In genomic region chr11:80335609-80336350, GRCm38 (mm10) we compare ENCODE assay signal across 9 mouse cellular contexts. TPM values are rescaled to one million over a fixed set of nuclear protein-coding genes. Genes with fewer than 3 reads are reported as not detected.
A peak's percentile ranks its signal among the peaks of the same experiment; 100 is the strongest.
DNase-seq lines count a peak whose midpoint lies in the region; ATAC-seq lines count a peak whose summit lies in the region.
"Had no signal": no experiment of that assay in that cellular context is flagged by ENCODE, and none has a peak within 500 bp of the region (broad histone marks: within the 10 kb centered on the region; RNA-seq: fewer than 3 reads in every experiment).

No protein-coding gene starts in this region.

- H3K9ac ChIP-seq in kidney, embryonic 14.5 days (ENCODE audit: low read depth, low read length), result no peak overlapping the region
- H3K9ac ChIP-seq in hindbrain, embryonic 16.5 days (ENCODE audit: low read depth, low read length), result no peak overlapping the region
- no peak overlapping the region for H3K9ac ChIP-seq in liver, embryonic 12.5 days

- peak; percentile 10 to 25 for DNase-seq in kidney, postnatal 4 days
- DNase-seq in embryo, embryonic 9.5 days (ENCODE audit: extremely low spot score), result peak; percentile 68
- DNase-seq in retina, embryonic 14.5 days (ENCODE audit: low spot score), result peak; percentile 88
- no peak for DNase-seq in layer of hippocampus, postnatal 10 days (ENCODE audit: low spot score in 2 of 2)
- no peak for DNase-seq in right cerebral cortex, adult 18-20 months

- ATAC-seq in kidney, embryonic 14.5 days (ENCODE audit: low FRiP score, low TSS enrichment), result no peak
- peak; percentile 89 for ATAC-seq in hindbrain, embryonic 16.5 days
- no peak for ATAC-seq in liver, embryonic 12.5 days

- H3K4me1 ChIP-seq in kidney, embryonic 14.5 days (ENCODE audit: control insufficient read depth, insufficient read depth, low read length), result no peaks in the 10 kb centered on the region
- H3K4me1 ChIP-seq in hindbrain, embryonic 16.5 days (ENCODE audit: control insufficient read depth, insufficient read depth, low read depth, low read length), result peaks cover 9% of the 10 kb centered on the region
- H3K4me1 ChIP-seq in liver, embryonic 12.5 days, result no peaks in the 10 kb centered on the region

- no peak overlapping the region for H3K4me2 ChIP-seq in kidney, embryonic 14.5 days (replicated peaks; ENCODE audit: low read depth, low read length)
- no peak overlapping the region for H3K4me2 ChIP-seq in hindbrain, embryonic 16.5 days (ENCODE audit: low read length)
- H3K4me2 ChIP-seq in liver, embryonic 12.5 days, result no peak overlapping the region

- H3K36me3 ChIP-seq in kidney, embryonic 14.5 days (ENCODE audit: control insufficient read depth, insufficient read depth, low read length), result no peaks in the 10 kb centered on the region
- H3K36me3 ChIP-seq in hindbrain, embryonic 16.5 days (ENCODE audit: control insufficient read depth, insufficient read depth, low read length), result no peaks in the 10 kb centered on the region
- H3K36me3 ChIP-seq in liver, embryonic 12.5 days, result no peaks in the 10 kb centered on the region

- H3K27ac ChIP-seq in kidney, embryonic 14.5 days (ENCODE audit: low read depth, low read length), result no peak overlapping the region
- H3K27ac ChIP-seq in hindbrain, embryonic 16.5 days (ENCODE audit: low read depth, low read length), result 0 out of 2 replicates have a peak overlapping the region, but pooled peaks have one; percentile 9
- H3K27ac ChIP-seq in liver, embryonic 12.5 days, result no peak overlapping the region

- H3K9me3 ChIP-seq in kidney, embryonic 14.5 days (ENCODE audit: control insufficient read depth, low read length), result no peaks in the 10 kb centered on the region
- H3K9me3 ChIP-seq in hindbrain, embryonic 16.5 days (ENCODE audit: control insufficient read depth, low read length), result no peaks in the 10 kb centered on the region
- no peaks in the 10 kb centered on the region for H3K9me3 ChIP-seq in liver, embryonic 12.5 days (replicated peaks)

- H3K4me3 ChIP-seq in kidney, embryonic 14.5 days (ENCODE audit: low read length), result no peak overlapping the region
- no peak overlapping the region for H3K4me3 ChIP-seq in hindbrain, embryonic 16.5 days (ENCODE audit: low read length)
- no peak overlapping the region for H3K4me3 ChIP-seq in liver, embryonic 12.5 days

- H3K27me3 ChIP-seq in kidney, embryonic 14.5 days (ENCODE audit: control insufficient read depth, insufficient read depth, low read length), result peaks cover 2% of the 10 kb centered on the region; the same call in 1 of the 2 replicates
- H3K27me3 ChIP-seq in hindbrain, embryonic 16.5 days (replicated peaks; ENCODE audit: control insufficient read depth, insufficient read depth, low read length), result no peaks in the 10 kb centered on the region
- peaks cover 42% of the 10 kb centered on the region for H3K27me3 ChIP-seq in liver, embryonic 12.5 days (replicated peaks)

- WGBS in kidney, embryonic 14.5 days, result 3% methylated on average over 7 of the region's 7 CpGs
- 2% methylated on average over 7 of the region's 7 CpGs for WGBS in hindbrain, embryonic 16.5 days
- 7% methylated on average over 7 of the region's 7 CpGs for WGBS in liver, embryonic 12.5 days (ENCODE audit: insufficient replicate concordance)

RNA-seq across cellular contexts. Expression of gene Rhbdl3, which starts 35.1 kb away (rescaled TPM):
- polyA plus RNA-seq in kidney, embryonic 14.5 days (2014; fragmentation: Nextera tagmentation; extraction: Ambion mirVana), result 1.1 and 1.3 TPM in 2 replicates
- 4.2 and 4.7 TPM in 2 replicates for polyA plus RNA-seq in hindbrain, embryonic 16.5 days (2015; fragmentation: Nextera tagmentation; extraction: Ambion mirVana)
- 10 to 100 TPM; 18.9 to 19.6 TPM for total RNA-seq in layer of hippocampus, postnatal 10 days (2021)
- 0.18 and 0.29 TPM in 2 replicates for polyA plus RNA-seq in liver, embryonic 12.5 days (2016; fragmentation: Nextera tagmentation; extraction: Ambion mirVana)
- total RNA-seq: monocyte, adult 5-6 weeks had no signal

RNA-seq across cellular contexts. Expression of gene 5730455P16Rik, which starts 42.1 kb away (rescaled TPM):
- 16.9 and 22.9 TPM in 2 replicates for polyA plus RNA-seq in kidney, embryonic 14.5 days (2014; fragmentation: Nextera tagmentation; extraction: Ambion mirVana)
- polyA plus RNA-seq in hindbrain, embryonic 16.5 days (2015; fragmentation: Nextera tagmentation; extraction: Ambion mirVana), result 36.9 and 41.1 TPM in 2 replicates
- 10 to 100 TPM; 43.5 to 46.0 TPM for total RNA-seq in layer of hippocampus, postnatal 10 days (2021)
- polyA plus RNA-seq in liver, embryonic 12.5 days (2016; fragmentation: Nextera tagmentation; extraction: Ambion mirVana), result 11.3 and 12.0 TPM in 2 replicates

RNA-seq across cellular contexts. Expression of gene Zfp207, which starts 47.3 kb away (rescaled TPM):
- polyA plus RNA-seq in kidney, embryonic 14.5 days (2014; fragmentation: Nextera tagmentation; extraction: Ambion mirVana), result 297 and 300 TPM in 2 replicates
- polyA plus RNA-seq in hindbrain, embryonic 16.5 days (2015; fragmentation: Nextera tagmentation; extraction: Ambion mirVana), result 159 and 176 TPM in 2 replicates
- 100 to 1,000 TPM; 152 to 164 TPM for total RNA-seq in layer of hippocampus, postnatal 10 days (2021)
- 143 TPM in 2 replicates for polyA plus RNA-seq in liver, embryonic 12.5 days (2016; fragmentation: Nextera tagmentation; extraction: Ambion mirVana)

Comparison
In these comparisons a context has a peak if more than half of its experiments do, and no peak if none do; other contexts are left out.
1. DNase-seq: peak in kidney, postnatal 4 days (2 of 2), embryo, embryonic 9.5 days (single experiment) and retina, embryonic 14.5 days (single experiment); none in layer of hippocampus, postnatal 10 days (0 of 2) and right cerebral cortex, adult 18-20 months (single experiment).